Mouse (Mus musculus) MEL (cell line): Measurements from ENCODE around the gene Sipa1l3. TPM values are rescaled to one million over a fixed set of nuclear protein-coding genes. Genes with fewer than 3 reads are reported as not detected.
A peak's percentile ranks its signal among the peaks of the same experiment; 100 is the strongest.

Experiments
- DNase-seq: peaks from one replicate; pipeline ENCODE4 v3.0.0; 2011; ENCODE audit warnings: low read depth, low spot score
- H3K27ac ChIP-seq: 2 replicates; pipeline ENCODE4 v1.5.1; 2012; ENCODE audit warnings: low read depth, mild to moderate bottlenecking, control low read depth, low read length, moderate library complexity; ENCODE audit not compliant: control insufficient read depth
- H3K27me3 ChIP-seq, 2 experiments: fragments of 150-350 bp in 1 of 2; sonication (generic) in 1 of 2; 2 replicates each; pipeline ENCODE4 v1.6.1; 2012; ENCODE audit warnings: low read length in 2 of 2, mild to moderate bottlenecking in 2 of 2, improper control_type of control experiment in 1 of 2, moderate library complexity in 1 of 2; ENCODE audit not compliant: insufficient read depth in 2 of 2, control insufficient read depth in 1 of 2
- H3K36me3 ChIP-seq, 2 experiments: 2 replicates each; pipeline ENCODE4 v1.6.1; 2012 to 2014; ENCODE audit warnings: low read length in 2 of 2, improper control_type of control experiment in 1 of 2, inconsistent platforms in 1 of 2, mild to moderate bottlenecking in 1 of 2; ENCODE audit not compliant: insufficient read depth in 2 of 2, control insufficient read depth in 1 of 2
- H3K4me1 ChIP-seq, 2 experiments: fragments of 150-350 bp in 1 of 2; sonication (generic) in 1 of 2; 2 replicates each; pipeline ENCODE4 v1.6.1; 2012; ENCODE audit warnings: low read length in 2 of 2, improper control_type of control experiment in 1 of 2, mild to moderate bottlenecking in 1 of 2; ENCODE audit not compliant: insufficient read depth in 2 of 2, control insufficient read depth in 1 of 2
- H3K4me3 ChIP-seq, 2 experiments: fragments of 150-350 bp in 1 of 2; sonication (generic) in 1 of 2; 2 replicates each; pipeline ENCODE4 v1.5.1; 2012; ENCODE audit warnings: low read depth in 2 of 2, low read length in 2 of 2, mild to moderate bottlenecking in 2 of 2, moderate library complexity in 2 of 2, control low read depth in 1 of 2, improper control_type of control experiment in 1 of 2; ENCODE audit not compliant: control insufficient read depth in 1 of 2, insufficient read depth in 1 of 2
- H3K79me2 ChIP-seq: 2 replicates; pipeline ENCODE4 v1.6.1; 2012; ENCODE audit warnings: mild to moderate bottlenecking, low read length, moderate library complexity; ENCODE audit not compliant: control insufficient read depth, poor library complexity, insufficient read depth
- H3K9ac ChIP-seq: 2 replicates; pipeline ENCODE4 v1.6.1; 2012; ENCODE audit warnings: low read depth, mild to moderate bottlenecking, control low read depth, low read length, moderate library complexity; ENCODE audit not compliant: control insufficient read depth, poor library complexity, severe bottlenecking
- H3K9me3 ChIP-seq: fragments of 150-350 bp; sonication (generic); replicated peaks from 2 replicates; pipeline ENCODE4 v1.6.1; 2012; ENCODE audit warnings: mild to moderate bottlenecking, low read length, improper control_type of control experiment, moderate library complexity; ENCODE audit not compliant: insufficient read depth
- BHLHE40 ChIP-seq: IDR thresholded peaks from 2 replicates; pipeline ENCODE4 v1.6.1; 2012; ENCODE audit warnings: low read depth, mild to moderate bottlenecking, inconsistent platforms, low read length, improper control_type of control experiment, borderline replicate concordance
- CHD1 ChIP-seq: IDR thresholded peaks from 2 replicates; pipeline ENCODE4 v1.6.1; 2012; ENCODE audit warnings: low read depth, mild to moderate bottlenecking, inconsistent platforms, low read length, improper control_type of control experiment
- CHD2 ChIP-seq: IDR thresholded peaks from 2 replicates; pipeline ENCODE4 v1.6.1; 2011; ENCODE audit warnings: low read length, improper control_type of control experiment
- ETS1 ChIP-seq: IDR thresholded peaks from 2 replicates; pipeline ENCODE4 v1.6.1; 2012; ENCODE audit warnings: low read depth, mild to moderate bottlenecking, inconsistent platforms, low read length, improper control_type of control experiment, moderate library complexity
- JUND ChIP-seq: IDR thresholded peaks from 2 replicates; pipeline ENCODE4 v1.6.1; 2011; ENCODE audit warnings: low read depth, mild to moderate bottlenecking, improper control_type of control experiment, low read length
- MAFK ChIP-seq: IDR thresholded peaks from 2 replicates; pipeline ENCODE4 v1.6.1; 2011; ENCODE audit warnings: low read depth, mild to moderate bottlenecking, low read length, improper control_type of control experiment, borderline replicate concordance
- MAX ChIP-seq: IDR thresholded peaks from 2 replicates; pipeline ENCODE4 v1.6.1; 2011; ENCODE audit warnings: low read length, improper control_type of control experiment
- MXI1 ChIP-seq: IDR thresholded peaks from 2 replicates; pipeline ENCODE4 v1.6.1; 2011; ENCODE audit warnings: mild to moderate bottlenecking, low read depth, low read length, improper control_type of control experiment
- MYC ChIP-seq: IDR thresholded peaks from 2 replicates; pipeline ENCODE4 v1.6.1; 2011; ENCODE audit warnings: low read depth, mild to moderate bottlenecking, low read length, improper control_type of control experiment, moderate library complexity
- NELFE ChIP-seq: IDR thresholded peaks from 2 replicates; pipeline ENCODE4 v1.6.1; 2011; ENCODE audit warnings: low read depth, low read length, improper control_type of control experiment
- POLR2A ChIP-seq, 2 experiments: IDR thresholded peaks; 2 replicates each; pipeline ENCODE4 v1.6.1; 2011 to 2012; ENCODE audit warnings: low read length in 2 of 2, mild to moderate bottlenecking in 2 of 2, control low read depth in 1 of 2, improper control_type of control experiment in 1 of 2, low read depth in 1 of 2, moderate library complexity in 1 of 2; ENCODE audit not compliant: control insufficient read depth in 1 of 2, insufficient read depth in 1 of 2, poor library complexity in 1 of 2
- SIN3A ChIP-seq: IDR thresholded peaks from 2 replicates; pipeline ENCODE4 v1.6.1; 2012; ENCODE audit warnings: low read length, improper control_type of control experiment, inconsistent platforms
- TAL1 ChIP-seq: IDR thresholded peaks from 2 replicates; pipeline ENCODE4 v1.6.1; 2012; ENCODE audit warnings: mild to moderate bottlenecking, inconsistent platforms, low read length, moderate library complexity, mixed read lengths
- UBTF ChIP-seq: IDR thresholded peaks from 2 replicates; pipeline ENCODE4 v1.6.1; 2012; ENCODE audit warnings: low read depth, mild to moderate bottlenecking, inconsistent platforms, low read length, improper control_type of control experiment, moderate library complexity, borderline replicate concordance; ENCODE audit not compliant: insufficient read depth
- ZC3H11A ChIP-seq: IDR thresholded peaks from 2 replicates; pipeline ENCODE4 v1.6.1; 2012; ENCODE audit warnings: low read depth, mild to moderate bottlenecking, inconsistent platforms, low read length, improper control_type of control experiment
- ZNF384 ChIP-seq: IDR thresholded peaks from 2 replicates; pipeline ENCODE4 v1.6.1; 2012; ENCODE audit warnings: low read depth, mild to moderate bottlenecking, inconsistent platforms, low read length, improper control_type of control experiment
- polyA plus RNA-seq, 2 experiments: library from polyadenylated mRNA; stranded (reverse) in 1 of 2; unstranded in 1 of 2; fragments of >175 nt in 1 of 2; fragments of >200 nt in 1 of 2; gene quantifications; 2 replicates each; pipeline versions ENCODE4 v1.2.1 to v1.2.4; 2012; ENCODE audit warnings: low replicate concordance in 2 of 2, low read depth in 1 of 2; ENCODE audit not compliant: insufficient read length in 2 of 2, insufficient read depth in 1 of 2, missing spikeins in 1 of 2
- total RNA-seq: library from RNA; depleted of rRNA; stranded (reverse); fragments of 300-350 nt; gene quantifications from 2 replicates; pipeline ENCODE4 v1.2.3, GENCODE M21; 2012

Sipa1l3 gene
- total and polyA plus RNA-seq, 3 experiments, result 14.9 to 49.4 TPM; not detected in 1

DNA sequence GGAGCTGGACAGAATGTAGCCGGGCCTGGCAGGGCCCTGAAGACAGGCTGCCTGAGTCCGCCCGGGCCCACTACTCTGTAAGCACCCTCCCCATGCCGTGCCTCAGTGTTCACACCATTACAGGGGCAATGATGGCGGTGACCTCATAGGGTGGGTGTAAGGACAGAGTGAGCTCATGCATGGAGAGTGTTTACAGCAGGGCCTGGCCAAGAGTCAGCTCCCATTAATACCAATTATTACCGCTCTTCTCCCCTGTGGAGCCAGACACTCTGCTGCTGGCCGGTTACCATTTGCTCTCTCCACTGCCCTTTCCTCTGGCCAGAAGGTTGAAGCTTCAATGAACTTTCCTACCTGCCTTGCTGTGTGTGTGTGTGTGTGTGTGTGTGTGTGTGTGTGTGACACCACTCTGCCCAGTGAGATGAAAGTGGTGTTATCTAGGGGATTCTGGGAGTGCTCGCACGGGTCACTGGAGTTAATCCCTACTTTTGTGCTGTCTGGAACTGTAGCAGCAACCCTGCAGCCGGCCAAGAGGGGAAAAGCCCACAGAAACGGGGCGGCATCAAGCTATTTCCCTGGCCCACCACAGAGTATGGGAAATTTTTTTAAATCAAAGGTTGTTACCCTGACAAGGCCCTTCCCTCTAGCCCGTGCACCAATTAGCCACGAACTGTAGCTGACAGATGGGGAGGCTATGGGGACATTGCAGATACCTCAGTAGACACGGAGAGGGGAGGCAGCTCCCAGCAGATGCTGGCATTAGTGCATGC lies 86.1 kb downstream of the Sipa1l3 start:
- TF ChIP-seq BHLHE40, result no peak
- TF ChIP-seq MAX, result no peak
- no peak for TF ChIP-seq POLR2A (IDR thresholded peaks at IDR 0.05; ENCODE audit: control insufficient read depth in 1 of 2, insufficient read depth in 1 of 2, low read depth in 1 of 2, low read length in 2 of 2, poor library complexity in 1 of 2)
- TF ChIP-seq MAFK, result no peak
- TF ChIP-seq ZNF384, result no peak
- TF ChIP-seq NELFE, result no peak
- no peak for TF ChIP-seq TAL1
- no peak for TF ChIP-seq CHD2
- no peak for TF ChIP-seq UBTF
- no peak for TF ChIP-seq ETS1
- no peak for TF ChIP-seq SIN3A
- no peak for TF ChIP-seq MXI1
- TF ChIP-seq CHD1, result no peak
- no peak for TF ChIP-seq JUND
- TF ChIP-seq ZC3H11A, result no peak
- no peak overlapping the region for H3K4me3 ChIP-seq
- peaks cover 0 to 13% of the 10 kb centered on the region in 2 experiments; a peak in 3 of 4 replicates for H3K4me1 ChIP-seq
- no peaks in the 10 kb centered on the region for H3K79me2 ChIP-seq
- H3K36me3 ChIP-seq, result peaks cover 0 to 4% of the 10 kb centered on the region in 2 experiments; a peak in 1 of 4 replicates
- no peak overlapping the region for H3K9ac ChIP-seq
- no peaks in the 10 kb centered on the region for H3K27me3 ChIP-seq
- H3K27ac ChIP-seq, result no peak overlapping the region
- no peaks in the 10 kb centered on the region for H3K9me3 ChIP-seq
- no peak for DNase-seq

DNA sequence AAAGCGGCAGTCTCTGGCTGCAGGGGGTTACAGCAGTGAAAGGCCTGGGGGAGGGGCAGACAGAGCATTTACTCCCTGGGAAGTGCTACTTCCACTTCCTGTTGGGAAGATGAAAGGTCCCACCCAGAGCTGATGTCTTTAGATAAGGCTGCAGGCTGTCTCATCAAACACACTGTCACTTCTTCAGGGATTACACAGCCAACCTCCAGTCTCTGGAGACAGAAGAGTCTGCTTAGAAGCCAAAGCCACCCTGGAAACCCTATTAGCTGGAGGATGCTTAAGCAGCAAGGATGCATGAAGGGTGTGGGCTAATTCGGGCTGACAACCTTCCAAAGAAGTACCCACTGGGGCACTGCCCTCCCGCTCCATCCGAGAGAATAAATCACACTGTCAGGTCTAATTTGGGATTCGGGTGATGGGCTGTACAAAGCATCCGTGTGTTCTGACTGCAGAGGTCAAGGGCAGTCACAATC lies 87.7 kb downstream of the Sipa1l3 start:
- H3K27ac ChIP-seq, result no peak overlapping the region
- no peaks in the 10 kb centered on the region for H3K9me3 ChIP-seq
- H3K4me3 ChIP-seq, result no peak overlapping the region
- H3K27me3 ChIP-seq, result no peaks in the 10 kb centered on the region
- peaks cover 0 to 13% of the 10 kb centered on the region in 2 experiments; a peak in 3 of 4 replicates for H3K4me1 ChIP-seq
- peak; percentile 32 for DNase-seq
- H3K9ac ChIP-seq, result no peak overlapping the region
- H3K79me2 ChIP-seq, result no peaks in the 10 kb centered on the region
- TF ChIP-seq ZC3H11A (no peak), MYC (no peak), ETS1 (0 out of 2 replicates have a peak, but pooled peaks have one; percentile 10)
- peaks cover 0 to 4% of the 10 kb centered on the region in 2 experiments; a peak in 1 of 4 replicates for H3K36me3 ChIP-seq
